Mouse (Mus musculus): ENCODE data around the gene Syvn1. TPM values are rescaled to one million over a fixed set of nuclear protein-coding genes. Genes with fewer than 3 reads are reported as not detected.

Gene Syvn1
- polyA plus RNA-seq, 1 experiment from 2014 or later: 26.7 TPM

- H3K4me2 ChIP-seq: no peak overlapping the region
- H3K9me3 ChIP-seq: no peaks in the 10 kb centered on the region
- ATAC-seq (ENCODE audit: insufficient read depth, low FRiP score, low read depth): peak; percentile 41; the same call in 1 of the 2 replicates
- H3K27ac ChIP-seq: no peak overlapping the region
- H3K9ac ChIP-seq: no peak overlapping the region
- no peaks in the 10 kb centered on the region; the same call in 1 of the 2 replicates for H3K36me3 ChIP-seq
- peaks cover 12% of the 10 kb centered on the region for H3K4me1 ChIP-seq
- WGBS: 29% methylated on average over 15 of the region's 15 CpGs
- H3K27me3 ChIP-seq (replicated peaks): no peaks in the 10 kb centered on the region
- no peak overlapping the region for H3K4me3 ChIP-seq (replicated peaks)
Observed at GRCm38 (mm10) chr19:6018142-6019089, 28.0 kb upstream of the Syvn1 start.

DNA sequence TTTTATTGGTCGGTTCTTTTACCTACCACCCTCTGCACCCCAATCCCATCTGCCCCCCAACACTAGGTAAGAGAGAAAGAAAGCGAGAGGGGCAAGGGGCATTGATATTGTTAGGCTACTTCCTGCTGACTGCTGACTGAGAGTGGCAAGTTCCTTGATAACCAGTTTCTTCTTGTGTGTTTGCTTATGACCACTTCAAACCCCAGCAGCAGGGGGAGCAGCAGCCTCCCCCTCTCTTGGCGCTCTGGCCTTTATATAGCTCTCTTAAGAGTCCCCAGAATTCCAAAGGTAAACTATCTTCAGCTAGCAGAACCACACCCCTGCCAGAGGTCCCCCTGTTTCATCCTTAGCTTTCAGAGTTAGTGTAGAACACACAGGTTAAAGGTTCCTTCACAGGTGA lies 26.1 kb upstream of the Syvn1 start:
- Histone ChIP-seq H3K4me2 (no peak overlapping the region), H3K27ac (no peak overlapping the region), H3K4me3 (replicated peaks) (no peak overlapping the region), H3K9me3 (no peaks in the 10 kb centered on the region), H3K9ac (no peak overlapping the region), H3K4me1 (peaks cover 6% of the 10 kb centered on the region), H3K36me3 (no peaks in the 10 kb centered on the region), H3K27me3 (replicated peaks) (no peaks in the 10 kb centered on the region)
- WGBS: 48% methylated on average over 3 of the region's 3 CpGs
- no peak for ATAC-seq (ENCODE audit: insufficient read depth, low FRiP score, low read depth)

- no peak overlapping the region for H3K27ac ChIP-seq
- H3K9me3 ChIP-seq: no peaks in the 10 kb centered on the region
- ATAC-seq (ENCODE audit: insufficient read depth, low FRiP score, low read depth): no peak
- H3K27me3 ChIP-seq (replicated peaks): no peaks in the 10 kb centered on the region
- no peaks in the 10 kb centered on the region for H3K4me1 ChIP-seq
- no peak overlapping the region for H3K4me2 ChIP-seq
- 57% methylated on average over 8 of the region's 8 CpGs for WGBS
- no peaks in the 10 kb centered on the region for H3K36me3 ChIP-seq
- no peak overlapping the region for H3K9ac ChIP-seq
- no peak overlapping the region for H3K4me3 ChIP-seq (replicated peaks)
Observed at GRCm38 (mm10) chr19:6023059-6023458, 23.3 kb upstream of the Syvn1 start.

- Histone ChIP-seq H3K27ac (no peak overlapping the region), H3K27me3 (replicated peaks) (no peaks in the 10 kb centered on the region), H3K9me3 (no peaks in the 10 kb centered on the region), H3K9ac (no peak overlapping the region), H3K4me3 (replicated peaks) (no peak overlapping the region), H3K36me3 (no peaks in the 10 kb centered on the region), H3K4me1 (no peaks in the 10 kb centered on the region), H3K4me2 (no peak overlapping the region)
- ATAC-seq (ENCODE audit: insufficient read depth, low FRiP score, low read depth): no peak
- WGBS: 78% methylated on average over 7 of the region's 7 CpGs
Observed at GRCm38 (mm10) chr19:6023930-6024329, 22.4 kb upstream of the Syvn1 start.

GRCm38 (mm10) chr19:6028991-6029390 lies 17.4 kb upstream of the Syvn1 start:
- H3K4me2 ChIP-seq: no peak overlapping the region
- ATAC-seq (ENCODE audit: insufficient read depth, low FRiP score, low read depth): no peak
- H3K9me3 ChIP-seq: no peaks in the 10 kb centered on the region
- H3K9ac ChIP-seq: no peak overlapping the region
- H3K4me3 ChIP-seq (replicated peaks): no peak overlapping the region
- no peaks in the 10 kb centered on the region for H3K36me3 ChIP-seq
- no peaks in the 10 kb centered on the region for H3K27me3 ChIP-seq (replicated peaks)
- 71% methylated on average over 6 of the region's 6 CpGs for WGBS
- no peaks in the 10 kb centered on the region for H3K4me1 ChIP-seq
- no peak overlapping the region for H3K27ac ChIP-seq

DNA sequence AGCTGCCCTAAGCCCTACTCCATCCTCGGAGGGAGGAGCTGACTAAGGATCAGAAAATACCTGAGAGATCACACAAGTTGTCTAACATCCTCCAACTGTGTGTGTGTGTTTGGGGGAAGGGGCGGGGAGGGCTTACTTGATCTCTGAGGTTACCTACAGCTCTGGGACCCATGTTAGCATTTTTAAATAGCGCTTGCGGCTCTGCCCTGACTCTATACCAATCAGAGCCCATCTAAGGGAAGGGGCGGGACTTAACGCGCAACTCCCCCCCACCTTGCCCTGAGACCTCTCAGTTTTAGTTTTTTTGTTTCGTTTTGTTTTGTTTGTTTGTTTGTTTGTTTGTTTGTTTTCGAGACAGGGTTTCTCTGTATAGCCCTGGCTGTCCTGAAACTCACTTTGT lies 16.9 kb upstream of the Syvn1 start:
- Histone ChIP-seq H3K4me3 (replicated peaks) (no peak overlapping the region), H3K4me2 (no peak overlapping the region), H3K36me3 (no peaks in the 10 kb centered on the region), H3K9me3 (no peaks in the 10 kb centered on the region), H3K27ac (no peak overlapping the region), H3K4me1 (no peaks in the 10 kb centered on the region), H3K9ac (no peak overlapping the region), H3K27me3 (replicated peaks) (no peaks in the 10 kb centered on the region)
- no peak for ATAC-seq (ENCODE audit: insufficient read depth, low FRiP score, low read depth)
- WGBS: 73% methylated on average over 9 of the region's 9 CpGs

DNA sequence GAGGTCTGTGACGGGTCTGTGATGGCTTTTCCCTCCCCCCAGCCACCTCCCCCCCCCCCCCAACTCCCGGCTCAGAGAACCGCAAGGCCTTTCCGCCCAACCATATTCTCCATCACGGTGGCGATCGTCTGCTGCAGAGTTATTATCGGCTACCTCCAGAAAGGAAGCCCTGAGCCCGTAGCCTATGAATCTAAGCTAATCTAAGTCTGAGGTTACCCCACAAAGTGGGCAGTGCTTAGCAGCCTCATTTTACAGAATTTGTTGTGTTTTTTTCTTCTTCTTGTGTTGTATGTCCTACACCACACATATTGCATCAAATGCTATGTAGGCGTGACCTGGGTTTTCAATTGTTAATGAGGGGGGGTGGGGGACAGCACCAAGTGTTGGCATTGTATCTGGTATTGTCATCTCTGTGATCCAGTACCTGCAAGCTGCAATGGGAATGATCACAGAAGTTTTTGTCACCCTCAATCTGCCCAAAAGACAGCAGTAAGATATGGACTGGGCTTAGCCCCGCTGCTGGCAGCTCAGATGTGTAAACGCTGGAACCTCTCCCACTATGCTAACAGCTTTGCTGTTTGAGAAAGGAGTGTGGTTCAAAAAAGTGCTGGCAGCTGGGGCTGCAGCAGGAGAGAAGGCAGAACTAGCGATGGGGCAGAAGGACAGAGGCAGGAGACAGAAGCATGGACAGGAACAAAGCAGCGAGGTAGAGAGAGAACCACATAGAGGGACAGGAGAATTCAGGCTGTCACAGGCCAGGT lies 15.7 kb upstream of the Syvn1 start:
- H3K27ac ChIP-seq: no peak overlapping the region
- H3K4me1 ChIP-seq: no peaks in the 10 kb centered on the region
- H3K4me3 ChIP-seq (replicated peaks): no peak overlapping the region
- no peak overlapping the region for H3K9ac ChIP-seq
- H3K9me3 ChIP-seq: no peaks in the 10 kb centered on the region
- H3K36me3 ChIP-seq: no peaks in the 10 kb centered on the region
- H3K4me2 ChIP-seq: no peak overlapping the region
- H3K27me3 ChIP-seq (replicated peaks): no peaks in the 10 kb centered on the region
- 64% methylated on average over 14 of the region's 14 CpGs for WGBS
- no peak for ATAC-seq (ENCODE audit: insufficient read depth, low FRiP score, low read depth)

- Histone ChIP-seq H3K36me3 (no peaks in the 10 kb centered on the region), H3K4me2 (no peak overlapping the region), H3K27ac (no peak overlapping the region), H3K9ac (no peak overlapping the region), H3K4me3 (replicated peaks) (no peak overlapping the region), H3K4me1 (no peaks in the 10 kb centered on the region), H3K9me3 (no peaks in the 10 kb centered on the region), H3K27me3 (replicated peaks) (no peaks in the 10 kb centered on the region)
- ATAC-seq (ENCODE audit: insufficient read depth, low FRiP score, low read depth): no peak
- 66% methylated on average over 9 of the region's 9 CpGs for WGBS
Observed at GRCm38 (mm10) chr19:6035966-6036585, 10.3 kb upstream of the Syvn1 start.

DNA sequence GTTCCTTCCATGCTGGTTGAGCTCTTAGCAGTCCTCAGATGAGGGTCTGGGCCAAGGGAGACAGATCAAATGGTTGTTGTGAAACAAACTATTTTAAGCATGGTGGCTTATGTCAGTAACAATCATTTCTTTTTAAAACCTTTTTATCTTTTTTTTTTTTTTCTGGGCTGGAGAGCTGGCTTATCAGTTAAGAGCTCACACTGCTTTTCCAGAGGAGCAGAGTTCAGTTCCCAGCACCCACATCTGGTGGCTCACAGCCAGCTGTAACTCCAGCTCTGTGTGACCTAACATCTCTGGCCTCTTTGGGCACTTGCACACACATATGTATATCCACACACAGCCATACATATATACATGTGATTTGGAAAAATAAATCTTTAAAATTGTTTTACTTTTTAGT lies 8.7 kb upstream of the Syvn1 start:
- Histone ChIP-seq H3K9ac (no peak overlapping the region), H3K4me3 (replicated peaks) (no peak overlapping the region), H3K4me1 (no peaks in the 10 kb centered on the region), H3K4me2 (no peak overlapping the region), H3K9me3 (no peaks in the 10 kb centered on the region), H3K36me3 (no peaks in the 10 kb centered on the region), H3K27ac (no peak overlapping the region), H3K27me3 (replicated peaks) (no peaks in the 10 kb centered on the region)
- no peak for ATAC-seq (ENCODE audit: insufficient read depth, low FRiP score, low read depth)

DNA sequence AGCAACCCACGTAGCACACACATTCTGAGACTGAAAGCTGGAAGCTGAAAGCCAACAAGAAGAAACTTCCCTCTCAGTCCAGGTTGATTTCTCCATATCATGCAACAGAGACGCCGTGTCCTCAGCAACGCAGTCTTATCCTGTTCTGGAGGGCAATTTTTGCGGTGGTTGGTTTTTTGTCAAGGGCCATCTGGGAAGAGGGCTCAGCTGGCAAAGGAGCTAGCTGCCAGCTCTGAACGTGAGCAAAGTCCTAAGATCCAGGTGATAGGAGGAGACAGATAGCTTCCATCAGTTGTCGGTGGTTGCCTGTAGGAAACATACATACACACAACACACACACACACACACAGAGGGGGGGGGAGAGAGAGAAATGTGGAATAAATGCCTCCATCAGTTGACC lies 8.1 kb upstream of the Syvn1 start:
- Histone ChIP-seq H3K9ac (no peak overlapping the region), H3K4me1 (no peaks in the 10 kb centered on the region), H3K27me3 (replicated peaks) (no peaks in the 10 kb centered on the region), H3K4me2 (no peak overlapping the region), H3K4me3 (replicated peaks) (no peak overlapping the region), H3K9me3 (no peaks in the 10 kb centered on the region), H3K36me3 (no peaks in the 10 kb centered on the region), H3K27ac (no peak overlapping the region)
- 76% methylated on average over 7 of the region's 7 CpGs for WGBS
- ATAC-seq (ENCODE audit: insufficient read depth, low FRiP score, low read depth): no peak

GRCm38 (mm10) chr19:6040002-6040401 lies 6.4 kb upstream of the Syvn1 start:
- H3K27me3 ChIP-seq (replicated peaks): no peaks in the 10 kb centered on the region

DNA sequence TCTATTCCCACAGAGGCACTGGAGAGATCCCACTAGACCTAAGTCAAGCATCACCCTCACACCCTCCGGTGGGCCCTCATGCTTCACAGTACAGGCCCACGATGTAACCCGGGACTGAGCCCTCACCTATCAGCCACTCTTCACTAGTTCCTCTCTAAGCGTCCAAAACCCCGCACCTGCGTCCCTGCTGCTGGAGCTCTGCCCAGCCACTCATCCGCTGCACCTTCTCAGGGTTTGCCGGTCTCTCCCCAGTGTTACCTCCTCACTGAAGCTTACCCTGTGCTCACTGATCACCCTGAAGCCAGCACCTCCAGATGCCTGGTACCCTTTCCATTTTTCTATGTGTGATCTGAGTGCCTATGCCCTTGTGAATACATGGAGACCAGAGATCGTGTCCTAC lies 4.1 kb upstream of the Syvn1 start:
- H3K4me2 ChIP-seq: no peak overlapping the region
- no peaks in the 10 kb centered on the region for H3K27me3 ChIP-seq (replicated peaks)
- H3K4me1 ChIP-seq: no peaks in the 10 kb centered on the region
- no peak overlapping the region for H3K9ac ChIP-seq
- H3K27ac ChIP-seq: no peak overlapping the region
- H3K4me3 ChIP-seq (replicated peaks): no peak overlapping the region
- no peak for ATAC-seq (ENCODE audit: insufficient read depth, low FRiP score, low read depth)
- WGBS: 79% methylated on average over 9 of the region's 9 CpGs
- no peaks in the 10 kb centered on the region for H3K36me3 ChIP-seq
- H3K9me3 ChIP-seq: no peaks in the 10 kb centered on the region

More at GRCm38 (mm10) chr19:6040002-6040401, 6.4 kb upstream of the Syvn1 start:
- ATAC-seq (ENCODE audit: insufficient read depth, low FRiP score, low read depth): no peak
- Histone ChIP-seq H3K4me1 (no peaks in the 10 kb centered on the region), H3K36me3 (no peaks in the 10 kb centered on the region), H3K9ac (no peak overlapping the region), H3K4me2 (no peak overlapping the region), H3K4me3 (replicated peaks) (no peak overlapping the region), H3K9me3 (no peaks in the 10 kb centered on the region), H3K27ac (no peak overlapping the region)
